Mouse (Mus musculus): Measurements from ENCODE around the gene Sh3glb2.

GRCm38 (mm10) chr2:30299525-30299924, 59.6 kb downstream of the Sh3glb2 start:
- TF ChIP-seq CTCF (IDR thresholded peaks at IDR 0.05; ENCODE audit: borderline replicate concordance, extremely low read depth, insufficient read depth, insufficient read length) (no peak; the same call in 1 of the 2 replicates), POLR2A (IDR thresholded peaks at IDR 0.05; ENCODE audit: borderline replicate concordance, extremely low read depth, insufficient read depth, insufficient read length, poor library complexity, severe bottlenecking) (no peak)

All from brain, embryonic 14.5 days (tissue).